Mouse (Mus musculus) bone marrow macrophage, adult 2 months (primary cell): ENCODE data around the gene Senp8. TPM values are rescaled to one million over a fixed set of nuclear protein-coding genes. Genes with fewer than 3 reads are reported as not detected.

Experiments used
- H3K27ac ChIP-seq: 2 replicates; pipeline ENCODE4 v1.5.1; 2012; ENCODE audit warnings: low read depth, low read length; ENCODE audit not compliant: insufficient read depth
- H3K4me1 ChIP-seq: 2 replicates; pipeline ENCODE4 v1.6.1; 2012; ENCODE audit warnings: low read length; ENCODE audit not compliant: control insufficient read depth, insufficient read depth
- H3K4me3 ChIP-seq: 2 replicates; pipeline ENCODE4 v1.5.1; 2012; ENCODE audit warnings: mild to moderate bottlenecking, low read length, moderate library complexity; ENCODE audit not compliant: insufficient read depth
- CTCF ChIP-seq: IDR thresholded peaks from 2 replicates; pipeline ENCODE4 v1.5.1; 2012; ENCODE audit warnings: low read depth, mild to moderate bottlenecking, low read length, moderate library complexity
- POLR2A ChIP-seq: IDR thresholded peaks from 2 replicates; pipeline ENCODE4 v1.6.1; 2012; ENCODE audit warnings: mild to moderate bottlenecking, low read depth, low read length, borderline replicate concordance
- polyA plus RNA-seq: library from polyadenylated mRNA; stranded (reverse); fragments of >200 nt; gene quantifications from 2 replicates; pipeline ENCODE4 v1.2.4, GENCODE M21; 2012; ENCODE audit not compliant: missing spikeins, insufficient read depth, insufficient read length

The Senp8 gene
- polyA plus RNA-seq, 1 experiment: 7.9 TPM

DNA sequence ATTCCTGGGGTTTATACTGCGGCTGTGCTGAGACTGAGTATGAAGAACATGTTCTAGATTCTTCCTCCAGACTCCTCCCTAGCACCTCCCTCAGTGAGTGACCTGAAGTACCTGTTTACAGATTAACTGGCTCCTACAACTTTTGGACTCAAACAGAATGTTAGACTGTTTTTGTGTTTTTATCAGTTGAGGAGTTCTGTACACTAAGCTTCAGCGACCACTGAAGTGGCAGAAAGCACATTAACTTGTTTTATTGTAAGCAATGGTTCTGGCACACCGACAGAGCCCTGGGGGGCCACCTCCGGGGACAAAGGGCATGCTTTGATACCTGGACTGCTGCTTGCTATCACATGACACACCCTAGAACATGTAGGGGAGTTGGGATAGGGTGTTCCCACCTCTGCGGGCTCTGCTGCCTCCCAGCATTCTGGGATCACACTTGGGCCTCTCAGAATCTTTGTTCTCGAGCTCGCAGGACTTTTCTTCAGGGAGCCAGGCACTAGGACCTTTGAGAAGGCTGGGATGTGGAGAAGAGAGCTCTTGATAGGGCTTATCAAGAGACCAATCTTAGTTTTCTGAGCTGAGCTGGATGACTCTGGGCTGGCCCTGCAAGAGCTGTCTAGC is 34.1 kb downstream of the Senp8 start:
- Histone ChIP-seq H3K27ac (no peak overlapping the region), H3K4me1 (no peaks in the 10 kb centered on the region), H3K4me3 (no peak overlapping the region)
- TF ChIP-seq POLR2A (no peak), CTCF (no peak)

DNA sequence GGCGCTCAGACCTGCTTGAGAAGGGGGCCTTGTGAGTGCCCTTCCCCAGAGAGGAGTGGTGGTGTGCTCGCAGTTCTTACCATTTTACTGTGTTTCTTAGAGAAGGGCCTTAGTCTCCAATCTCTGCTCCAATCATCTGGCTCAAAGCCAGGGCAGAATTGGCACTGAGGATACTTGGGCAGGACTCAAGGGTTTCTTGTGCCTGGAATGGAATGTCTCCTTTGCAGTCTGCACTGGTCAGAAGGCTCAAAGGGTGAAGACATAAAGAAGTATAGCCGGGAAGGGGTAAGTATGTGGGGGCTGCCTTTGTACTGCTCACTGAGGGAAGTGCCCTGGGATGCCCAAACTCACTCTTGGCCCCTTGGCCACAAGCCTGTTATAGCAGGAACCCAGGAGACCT is 41.3 kb downstream of the Senp8 start:
- TF ChIP-seq POLR2A (no peak), CTCF (no peak)
- Histone ChIP-seq H3K27ac (no peak overlapping the region), H3K4me3 (no peak overlapping the region), H3K4me1 (no peaks in the 10 kb centered on the region)

DNA sequence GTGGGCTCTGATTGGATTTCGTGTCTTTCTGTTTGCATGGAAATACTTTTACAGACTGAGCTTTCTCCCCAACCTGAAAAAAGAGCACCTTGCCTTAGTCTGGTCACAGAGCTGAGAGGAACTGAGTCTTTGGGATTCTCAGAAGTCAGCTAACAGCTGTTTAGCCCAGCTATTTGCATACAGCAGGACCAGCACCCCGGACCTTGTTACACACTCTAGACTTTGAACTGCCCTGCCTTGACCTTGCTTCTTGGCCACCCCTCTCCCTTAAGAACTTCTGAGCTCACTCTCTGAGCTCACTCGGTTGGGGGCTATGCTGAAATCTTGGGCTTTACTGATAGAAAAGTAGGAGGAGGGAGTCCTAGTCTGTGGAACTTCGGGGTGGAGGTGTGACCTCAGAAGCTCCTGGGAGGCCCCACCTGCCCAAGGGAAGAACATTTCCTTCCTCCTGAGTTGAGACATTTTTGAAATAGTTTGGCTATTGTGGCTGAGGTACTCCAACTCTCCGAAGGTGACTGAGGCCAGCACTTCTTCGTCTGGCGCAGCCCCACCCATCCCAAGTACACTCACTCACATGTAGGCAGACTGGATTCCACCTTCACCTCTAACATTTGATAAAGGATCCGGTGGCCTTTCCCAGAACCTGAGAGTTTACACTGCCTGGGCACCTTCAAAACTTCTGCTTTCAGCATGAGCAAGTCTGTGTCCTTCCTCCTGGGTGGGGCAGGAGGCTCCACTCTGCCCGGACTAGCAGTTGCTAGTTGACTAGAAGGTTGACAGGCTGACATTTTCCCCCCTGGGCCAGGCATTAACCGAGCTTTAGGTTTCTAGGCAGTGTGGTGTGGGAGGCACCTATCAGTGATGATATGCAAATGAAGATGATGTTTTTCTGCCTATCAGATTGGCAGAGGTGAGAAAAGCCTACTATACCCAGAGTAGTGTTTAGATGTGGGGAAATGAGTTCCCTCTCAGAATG is 43.4 kb downstream of the Senp8 start:
- Histone ChIP-seq H3K27ac (no peak overlapping the region), H3K4me1 (no peaks in the 10 kb centered on the region), H3K4me3 (no peak overlapping the region)
- TF ChIP-seq POLR2A (no peak), CTCF (no peak)

DNA sequence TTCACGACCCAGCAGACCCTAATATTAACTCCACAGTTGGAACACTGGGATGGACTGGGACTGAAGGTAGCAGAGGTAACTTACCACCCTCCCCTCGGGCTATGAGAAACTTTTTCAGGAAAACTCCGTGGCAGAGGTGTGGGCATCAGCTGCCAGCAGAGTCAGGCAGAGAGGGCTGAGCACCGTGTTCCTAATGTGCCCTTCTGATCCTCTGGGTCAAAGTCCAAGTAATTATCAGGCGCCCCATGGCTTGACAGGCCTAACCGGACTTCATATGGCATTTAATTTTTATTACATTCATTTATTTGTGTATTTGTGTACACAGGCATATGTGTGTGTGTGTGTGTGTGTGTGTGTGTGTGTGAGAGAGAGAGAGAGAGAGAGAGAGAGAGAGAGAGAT is 47.4 kb downstream of the Senp8 start:
- Histone ChIP-seq H3K27ac (no peak overlapping the region), H3K4me3 (no peak overlapping the region), H3K4me1 (peaks cover 3% of the 10 kb centered on the region; the same call in 1 of the 2 replicates)
- TF ChIP-seq CTCF (no peak), POLR2A (no peak)

DNA sequence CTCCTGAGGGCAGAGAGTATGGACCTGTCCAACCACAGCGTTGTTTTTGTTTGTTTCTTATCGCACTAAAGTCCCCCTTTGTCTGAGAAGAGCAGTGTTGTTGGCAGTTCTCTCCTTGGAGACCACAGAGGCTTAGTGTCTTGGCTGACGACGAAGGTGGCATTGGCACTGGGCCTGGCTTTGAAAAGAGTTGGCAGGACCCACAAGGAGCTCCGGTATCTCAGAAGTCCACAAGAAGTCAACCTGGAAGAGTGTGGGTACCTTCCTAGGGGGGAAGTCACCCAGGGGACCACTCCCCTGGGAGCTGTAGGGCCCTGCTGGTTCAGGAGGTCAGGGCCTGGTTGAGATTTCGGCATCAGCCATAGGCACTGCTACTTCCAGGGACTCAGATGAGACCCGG is 49.4 kb downstream of the Senp8 start:
- no peak for TF ChIP-seq CTCF
- no peak for TF ChIP-seq POLR2A

DNA sequence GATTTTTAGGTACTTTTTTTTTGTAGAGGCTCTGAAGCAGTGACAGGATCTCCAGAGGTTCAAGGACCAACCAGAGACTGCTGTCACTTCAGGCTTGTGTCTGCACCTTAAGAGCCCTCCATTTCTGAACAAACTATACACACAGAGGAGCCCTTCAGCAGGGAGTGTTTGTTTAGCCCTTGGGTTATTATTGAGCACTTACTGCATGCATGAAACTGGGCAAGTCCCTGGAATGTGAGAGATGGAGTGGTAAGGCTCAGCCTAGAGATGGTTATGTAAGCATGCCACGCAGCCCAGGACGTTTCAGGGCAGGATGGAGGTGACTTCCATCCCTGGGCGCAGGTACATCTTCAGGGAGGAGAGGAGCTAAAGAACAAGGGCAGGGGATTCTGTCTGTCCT is 54.1 kb downstream of the Senp8 start:
- H3K27ac ChIP-seq: no peak overlapping the region
- H3K4me1 ChIP-seq: peaks cover 4% of the 10 kb centered on the region
- no peak overlapping the region for H3K4me3 ChIP-seq
- TF ChIP-seq POLR2A (no peak), CTCF (no peak)

More for the DNA sequence above, 49.4 kb downstream of the Senp8 start:
- Histone ChIP-seq H3K27ac (no peak overlapping the region), H3K4me3 (no peak overlapping the region), H3K4me1 (peaks cover 3% of the 10 kb centered on the region; the same call in 1 of the 2 replicates)

DNA sequence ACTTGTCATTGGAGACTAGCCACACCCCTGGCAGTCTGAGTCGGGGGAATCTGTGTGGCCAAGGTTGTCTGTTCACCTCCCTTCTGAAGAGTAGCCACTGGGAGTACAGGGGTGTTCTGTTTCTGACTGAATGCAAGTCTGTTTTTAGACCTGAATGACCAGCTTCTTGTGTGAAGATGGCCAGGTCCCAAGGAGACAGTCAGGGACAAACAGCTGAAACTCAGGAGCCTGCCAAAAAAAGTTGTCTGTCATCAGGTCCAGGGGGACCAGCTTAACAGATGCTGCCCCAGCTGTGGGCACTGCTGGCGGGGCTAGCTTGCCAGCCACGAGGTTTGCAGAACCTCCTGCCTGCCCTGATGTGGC is 55.1 kb downstream of the Senp8 start:
- peaks cover 4% of the 10 kb centered on the region for H3K4me1 ChIP-seq
- TF ChIP-seq POLR2A (no peak), CTCF (no peak)
- H3K27ac ChIP-seq: no peak overlapping the region
- no peak overlapping the region for H3K4me3 ChIP-seq

DNA sequence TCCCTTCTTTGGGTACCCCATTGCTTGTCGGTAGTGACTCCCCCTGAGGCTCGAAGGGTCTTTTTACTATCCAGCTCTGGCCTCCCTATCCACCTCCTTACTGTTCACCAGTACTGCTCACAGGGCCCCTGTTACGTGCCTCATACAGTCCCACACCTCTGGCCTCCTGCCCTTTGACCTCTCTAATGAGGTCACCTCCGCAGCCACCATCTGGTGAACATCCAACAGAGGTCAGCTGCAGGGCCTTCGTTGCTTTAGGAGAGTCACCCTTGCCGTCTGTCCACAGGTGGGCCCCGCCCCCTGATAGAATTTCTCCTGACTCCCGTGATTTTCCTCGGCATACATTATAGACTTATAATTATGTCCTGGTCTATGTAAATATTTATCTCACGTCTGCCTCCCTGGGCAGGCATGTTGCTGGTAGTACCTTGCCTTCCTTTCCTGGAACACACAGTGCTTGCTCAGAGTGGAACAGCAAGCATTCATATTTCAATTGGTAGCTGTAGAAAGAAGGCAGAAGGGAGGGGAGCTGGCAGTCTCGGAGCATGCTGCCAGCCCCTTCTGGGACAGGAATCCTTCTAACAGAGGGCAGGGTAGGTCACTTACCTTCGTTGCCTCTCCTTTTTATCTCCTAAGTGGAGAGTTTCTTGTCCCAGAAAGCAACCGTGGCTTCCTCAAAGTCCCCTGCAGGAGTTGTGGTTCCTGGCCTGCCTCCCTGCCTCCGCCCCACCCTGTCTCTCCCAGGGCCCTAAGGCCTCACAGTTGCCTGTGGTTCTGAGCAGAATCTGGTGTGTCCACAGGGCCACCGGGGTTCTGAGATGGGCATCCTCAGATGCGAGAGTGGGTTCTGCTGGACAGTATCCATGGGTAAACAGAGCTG is 55.7 kb downstream of the Senp8 start:
- Histone ChIP-seq H3K4me3 (no peak overlapping the region), H3K27ac (no peak overlapping the region), H3K4me1 (peaks cover 4% of the 10 kb centered on the region)
- TF ChIP-seq POLR2A: no peak
- TF ChIP-seq CTCF: no peak

DNA sequence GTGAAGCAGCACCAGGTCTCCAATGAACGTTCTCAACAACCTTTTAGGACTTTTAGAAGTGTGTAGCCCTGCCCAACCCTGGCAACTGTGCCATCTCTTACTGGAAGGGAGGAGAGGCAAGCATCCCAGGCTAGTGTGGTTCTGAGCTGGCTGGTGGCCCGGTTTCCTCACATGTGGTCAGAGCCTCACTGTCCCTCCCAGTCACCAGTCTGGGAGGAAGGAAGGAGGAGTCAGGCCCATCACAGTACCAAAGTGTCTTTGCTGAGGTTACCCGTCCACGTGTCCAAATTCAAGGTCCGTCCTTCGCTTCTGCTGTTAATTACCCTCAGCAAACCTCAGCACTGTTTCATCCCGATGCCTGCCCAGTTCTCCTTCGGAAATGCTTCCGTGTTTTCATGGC is 58.4 kb downstream of the Senp8 start:
- H3K27ac ChIP-seq: 0 out of 2 replicates have a peak overlapping the region, but pooled peaks have one; percentile 1
- peak overlapping the region; percentile 53 for H3K4me3 ChIP-seq
- TF ChIP-seq POLR2A: no peak
- H3K4me1 ChIP-seq: peaks cover 4% of the 10 kb centered on the region
